Mouse (Mus musculus): ENCODE results near the gene Hip1r.

Gene Hip1r

DNA sequence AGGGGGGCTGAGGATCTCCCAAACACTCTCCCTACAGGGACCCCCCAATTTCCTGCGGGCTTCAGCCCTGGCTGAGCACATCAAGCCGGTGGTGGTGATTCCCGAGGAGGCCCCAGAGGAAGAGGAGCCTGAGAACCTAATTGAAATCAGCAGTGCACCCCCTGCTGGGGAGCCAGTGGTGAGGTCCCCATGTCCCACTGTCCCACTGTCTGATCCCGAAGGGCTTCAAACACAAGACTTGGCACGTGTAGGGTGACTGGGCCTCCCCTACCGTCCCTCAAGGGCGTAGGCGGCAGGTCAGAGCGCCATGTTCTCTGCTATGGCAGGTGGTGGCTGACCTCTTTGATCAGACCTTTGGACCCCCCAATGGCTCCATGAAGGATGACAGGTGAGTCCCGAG lies 22.8 kb downstream of the Hip1r start:
- in situ Hi-C loops (cut with MseI, MboI): no loop called here

DNA sequence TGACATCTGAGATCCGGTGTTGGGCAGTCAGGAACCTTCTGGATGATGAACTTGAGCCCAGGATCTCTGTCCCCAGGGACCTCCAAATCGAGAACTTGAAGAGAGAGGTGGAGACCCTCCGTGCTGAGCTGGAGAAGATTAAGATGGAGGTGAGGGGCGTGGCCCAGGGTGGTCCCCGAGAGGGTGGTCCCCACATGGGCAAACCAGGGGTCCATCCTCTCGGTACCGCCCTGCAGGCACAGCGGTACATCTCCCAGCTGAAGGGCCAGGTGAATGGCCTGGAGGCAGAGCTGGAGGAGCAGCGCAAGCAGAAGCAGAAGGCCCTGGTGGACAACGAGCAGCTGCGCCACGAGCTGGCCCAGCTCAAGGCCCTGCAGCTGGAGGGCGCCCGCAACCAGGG lies 23.3 kb downstream of the Hip1r start:
- in situ Hi-C loops (cut with MseI, MboI): no loop called here

DNA sequence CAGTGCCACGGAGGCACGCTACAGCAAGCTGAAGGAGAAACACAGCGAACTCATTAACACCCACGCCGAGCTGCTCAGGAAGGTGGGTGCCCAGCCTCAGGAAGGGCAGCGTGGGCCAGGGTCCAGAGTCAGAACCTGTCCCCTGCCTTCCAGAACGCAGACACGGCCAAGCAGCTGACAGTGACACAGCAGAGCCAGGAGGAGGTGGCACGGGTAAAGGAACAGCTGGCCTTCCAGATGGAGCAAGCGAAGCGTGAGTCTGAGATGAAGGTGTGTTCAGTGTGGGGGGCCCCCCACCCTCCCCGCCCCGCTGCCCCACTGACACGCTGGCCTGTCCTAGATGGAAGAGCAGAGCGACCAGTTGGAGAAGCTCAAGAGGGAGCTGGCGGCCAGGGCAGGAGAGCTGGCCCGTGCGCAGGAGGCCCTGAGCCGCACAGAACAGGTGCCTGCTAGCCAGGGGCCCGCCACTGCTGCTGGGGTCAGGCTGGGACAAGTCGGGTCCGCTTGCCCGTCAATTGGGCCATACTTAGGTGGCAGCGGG lies 23.9 kb downstream of the Hip1r start:
- in situ Hi-C loops (cut with MseI, MboI): no loop called here

DNA sequence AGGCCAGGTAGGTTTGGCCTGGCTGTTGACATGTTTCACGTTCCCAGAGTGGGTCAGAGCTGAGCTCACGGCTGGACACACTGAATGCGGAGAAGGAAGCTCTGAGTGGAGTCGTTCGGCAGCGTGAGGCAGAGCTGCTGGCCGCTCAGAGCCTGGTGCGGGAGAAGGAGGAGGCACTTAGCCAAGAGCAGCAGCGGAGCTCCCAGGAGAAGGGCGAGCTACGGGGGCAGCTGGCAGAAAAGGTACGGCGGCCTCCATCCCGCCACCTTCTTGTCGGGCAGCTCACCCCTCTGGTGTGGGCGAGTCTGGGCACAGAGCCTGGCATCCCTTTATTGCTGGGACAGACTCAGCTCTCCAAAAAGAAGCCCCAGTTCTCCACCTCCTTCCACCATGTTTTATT lies 24.4 kb downstream of the Hip1r start:
- in situ Hi-C loops (cut with MseI, MboI): no loop called here

DNA sequence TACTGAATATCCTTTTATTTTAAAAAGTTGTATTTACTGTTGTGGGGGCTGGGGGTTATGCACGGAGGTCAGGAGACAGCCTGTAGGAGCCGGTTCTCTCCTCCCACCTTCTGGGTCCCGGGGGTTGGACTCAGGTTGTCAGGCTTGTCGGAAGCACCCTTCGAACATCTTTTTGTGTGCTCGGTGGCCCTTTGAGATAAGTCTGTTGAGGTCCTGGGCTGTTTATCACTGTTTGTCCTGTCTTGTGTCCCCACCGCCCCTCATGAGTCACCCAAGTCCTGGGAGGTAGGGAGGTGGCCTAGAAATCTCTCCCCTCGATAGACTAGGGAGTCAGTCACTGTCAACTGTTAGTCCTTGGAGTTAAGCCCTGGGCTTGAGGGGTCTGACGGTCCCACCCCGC lies 24.9 kb downstream of the Hip1r start:
- in situ Hi-C loops (cut with MseI, MboI): no loop called here

DNA sequence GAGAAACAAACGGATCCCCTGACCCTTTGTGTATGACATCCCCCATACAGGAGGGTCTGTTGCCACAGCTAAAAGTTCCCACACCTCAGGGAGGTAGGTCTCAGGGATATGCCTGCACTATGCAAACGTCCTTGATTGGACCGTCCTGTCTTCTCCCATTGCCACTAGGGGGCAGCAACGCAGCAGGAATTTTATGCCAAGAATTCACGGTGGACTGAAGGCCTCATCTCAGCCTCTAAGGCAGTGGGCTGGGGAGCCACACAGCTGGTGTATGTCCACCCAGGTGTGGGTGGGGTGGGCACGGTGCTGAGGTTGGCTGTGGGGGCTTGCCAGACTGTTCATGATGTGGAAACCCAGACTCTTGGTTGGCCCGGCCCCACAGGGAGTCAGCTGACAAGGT lies 27.4 kb downstream of the Hip1r start:
- in situ Hi-C loops (cut with MseI, MboI): loop anchor here (5.0 kb wide), 2 partner anchors 81 to 91 kb away; no protein-coding TSS in a partner anchor

DNA sequence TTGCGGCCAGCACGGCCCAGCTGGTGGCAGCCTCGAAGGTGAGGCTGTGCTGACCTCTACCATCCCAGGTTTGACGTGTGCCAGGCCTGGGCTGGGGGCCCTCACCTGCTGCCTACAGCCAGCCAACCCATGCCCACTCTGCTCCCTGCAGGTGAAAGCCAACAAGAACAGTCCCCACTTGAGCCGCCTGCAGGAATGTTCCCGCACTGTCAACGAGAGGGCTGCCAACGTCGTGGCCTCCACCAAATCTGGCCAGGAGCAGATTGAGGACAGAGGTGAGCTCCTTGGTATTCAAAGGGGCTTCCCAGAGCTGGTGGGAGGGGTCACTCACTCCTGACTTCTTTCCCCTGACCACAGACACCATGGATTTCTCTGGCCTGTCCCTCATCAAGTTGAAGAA lies 27.8 kb downstream of the Hip1r start:
- in situ Hi-C loops (cut with MseI, MboI): loop anchor here (5.0 kb wide), 2 partner anchors 81 to 91 kb away; no protein-coding TSS in a partner anchor

DNA sequence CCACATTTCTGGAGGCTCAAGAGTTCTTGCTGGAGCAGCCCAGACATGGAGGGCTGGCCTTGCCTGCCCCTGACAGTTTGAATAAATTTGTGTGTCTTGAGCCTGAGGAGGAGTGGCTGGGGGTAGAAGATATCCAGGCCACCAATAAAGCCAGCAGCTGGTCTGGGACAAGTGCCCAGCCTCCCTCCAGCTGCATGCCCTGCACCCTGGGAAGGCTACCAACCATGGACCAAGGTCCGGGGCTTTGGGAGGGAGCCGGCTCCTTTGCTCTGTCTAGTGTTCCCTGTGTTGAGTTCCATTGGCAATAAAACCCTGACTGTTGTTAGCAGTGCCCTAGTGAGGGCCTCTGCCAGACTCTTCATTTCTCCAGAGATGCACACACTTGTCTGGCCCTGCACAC lies 29.4 kb downstream of the Hip1r start:
- in situ Hi-C loops (cut with MseI, MboI): loop anchor here (5.0 kb wide), 2 partner anchors 79 to 89 kb away; no protein-coding TSS in a partner anchor

DNA sequence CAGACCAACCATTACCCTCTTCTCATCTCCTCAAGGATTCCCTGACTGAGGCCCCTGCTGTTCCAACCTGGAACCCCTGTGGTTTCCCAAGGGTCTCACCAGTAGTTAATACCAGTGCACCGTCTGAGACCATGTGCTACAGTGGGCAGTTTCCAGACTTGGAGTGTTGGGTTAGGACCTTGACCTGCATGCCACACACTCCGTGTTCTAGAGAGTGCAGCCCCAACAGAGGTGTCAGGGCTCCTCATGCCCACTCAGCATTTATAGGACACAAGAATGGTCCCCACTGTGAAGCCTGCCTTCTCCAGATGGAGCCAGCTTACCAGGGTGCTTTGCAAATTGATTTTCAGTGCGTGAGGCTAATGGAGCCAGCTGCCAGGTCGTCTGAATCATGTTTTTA lies 29.9 kb downstream of the Hip1r start:
- in situ Hi-C loops (cut with MseI, MboI): loop anchor here (5.0 kb wide), 2 partner anchors 79 to 89 kb away; no protein-coding TSS in a partner anchor

DNA sequence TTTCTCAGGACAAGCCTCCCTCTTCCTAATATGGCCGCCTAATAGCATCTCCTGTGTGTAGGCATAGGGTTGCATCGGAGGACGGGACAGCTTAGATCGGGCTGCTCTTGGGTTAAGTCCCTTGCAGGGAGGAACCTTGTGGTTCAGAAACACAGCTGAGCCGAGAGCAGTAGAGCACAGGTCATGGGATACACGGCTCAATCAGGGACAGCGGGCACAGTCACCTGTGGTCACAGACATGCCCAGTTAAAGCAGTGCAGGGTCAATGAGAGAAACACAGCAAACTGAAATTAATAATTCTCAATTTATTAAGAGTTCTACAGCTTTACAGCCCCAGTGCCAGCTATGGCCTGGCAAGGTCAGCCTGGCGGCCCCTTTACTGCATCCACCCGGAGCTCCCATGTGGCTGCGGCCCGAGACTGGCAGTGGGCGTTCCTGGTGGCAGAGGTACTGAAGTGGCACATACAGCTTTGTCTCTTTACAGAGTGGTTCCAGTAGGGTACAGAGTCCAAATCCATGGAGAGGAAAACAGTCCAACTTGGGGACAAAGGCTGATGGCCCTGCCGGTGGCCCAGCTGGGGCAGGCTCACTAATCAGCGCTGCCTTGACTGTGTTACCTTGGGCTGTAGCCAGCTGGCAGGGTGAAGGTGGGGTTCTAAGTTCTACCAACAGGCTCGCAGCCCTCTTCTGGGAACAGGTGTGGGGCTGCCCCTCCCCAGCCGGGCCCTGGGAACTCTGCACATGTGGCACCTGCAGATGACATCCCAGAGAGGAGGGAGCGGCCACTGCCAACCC lies 31.1 kb downstream of the Hip1r start:
- in situ Hi-C loops (cut with MseI, MboI): loop anchor here (5.0 kb wide), 2 partner anchors 78 to 88 kb away; no protein-coding TSS in a partner anchor

DNA sequence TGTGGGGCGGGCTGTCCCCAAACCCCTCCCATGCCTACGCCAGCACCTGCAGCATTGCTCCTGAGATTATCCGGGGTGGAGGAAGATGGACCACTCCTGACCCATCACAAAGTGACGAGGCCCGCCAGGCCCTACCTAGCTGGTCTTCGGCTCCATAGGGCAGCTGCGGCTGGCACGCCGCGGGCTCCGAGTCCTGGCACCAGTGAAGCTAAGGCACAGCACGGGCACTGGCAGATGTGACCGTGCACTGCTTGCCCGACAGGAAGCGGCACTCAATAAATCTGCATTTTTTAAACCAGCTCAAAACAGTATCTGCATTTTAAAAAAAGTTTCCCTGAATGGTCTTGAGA lies 31.7 kb downstream of the Hip1r start:
- in situ Hi-C loops (cut with MseI, MboI): no loop called here

DNA sequence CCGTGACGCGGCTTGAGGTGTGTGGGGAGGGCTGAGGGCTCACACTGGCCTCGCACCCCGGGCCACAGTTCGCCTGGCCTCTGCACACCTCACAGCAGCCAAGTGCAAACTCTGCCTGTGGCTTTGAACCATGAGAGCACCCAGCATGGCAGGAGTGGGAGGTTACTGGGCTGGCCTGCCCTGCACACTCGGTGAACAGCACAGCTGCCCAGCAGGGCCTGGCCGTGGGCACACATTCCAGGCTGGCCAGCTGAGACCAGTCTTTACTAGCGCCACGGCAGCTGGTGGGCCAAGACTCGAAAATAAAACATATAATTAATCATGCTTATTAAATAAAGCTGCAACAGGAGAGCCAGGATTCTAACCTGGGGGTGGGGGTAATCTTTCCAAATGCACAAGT lies 32.2 kb downstream of the Hip1r start:
- in situ Hi-C loops (cut with MseI, MboI): no loop called here

DNA sequence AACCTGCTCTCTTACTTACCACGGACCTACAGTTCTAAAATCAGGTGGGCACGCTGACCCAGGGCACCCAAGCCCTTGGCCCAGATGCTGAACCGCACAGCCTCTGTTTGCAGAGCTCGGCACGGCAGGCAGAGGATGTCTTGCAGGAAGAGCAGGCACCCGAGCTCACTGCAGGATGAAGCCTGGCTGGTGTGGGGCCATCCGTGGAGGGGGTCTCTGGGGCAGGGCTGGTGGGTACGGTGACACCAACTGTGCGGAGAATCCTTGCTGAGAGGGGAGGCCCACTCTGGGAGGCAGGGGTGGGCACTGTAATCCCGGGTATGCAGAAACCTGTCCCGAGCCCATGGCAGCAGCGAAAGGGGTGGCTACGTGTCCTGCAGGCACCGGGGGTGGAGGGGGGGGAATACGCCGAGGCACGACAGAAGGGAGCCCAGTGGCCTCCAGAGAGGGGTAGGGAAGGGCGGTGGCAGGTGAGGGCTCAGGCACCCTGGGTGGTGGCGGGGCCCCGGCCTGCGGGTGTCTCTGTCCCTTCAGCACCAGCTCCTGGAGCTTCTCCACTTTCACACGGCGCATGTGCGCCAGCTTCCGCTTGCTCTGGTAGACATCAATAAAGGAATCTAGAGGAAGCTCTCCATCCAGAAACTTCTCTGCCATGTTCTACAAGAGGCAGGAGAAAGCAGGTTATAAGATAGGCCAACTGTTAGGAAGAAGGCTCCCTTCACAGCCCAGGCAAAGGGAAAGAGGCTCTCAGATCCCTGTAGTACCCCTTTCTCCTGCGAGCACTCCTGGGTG lies 32.9 kb downstream of the Hip1r start:
- in situ Hi-C loops (cut with MseI, MboI): no loop called here

DNA sequence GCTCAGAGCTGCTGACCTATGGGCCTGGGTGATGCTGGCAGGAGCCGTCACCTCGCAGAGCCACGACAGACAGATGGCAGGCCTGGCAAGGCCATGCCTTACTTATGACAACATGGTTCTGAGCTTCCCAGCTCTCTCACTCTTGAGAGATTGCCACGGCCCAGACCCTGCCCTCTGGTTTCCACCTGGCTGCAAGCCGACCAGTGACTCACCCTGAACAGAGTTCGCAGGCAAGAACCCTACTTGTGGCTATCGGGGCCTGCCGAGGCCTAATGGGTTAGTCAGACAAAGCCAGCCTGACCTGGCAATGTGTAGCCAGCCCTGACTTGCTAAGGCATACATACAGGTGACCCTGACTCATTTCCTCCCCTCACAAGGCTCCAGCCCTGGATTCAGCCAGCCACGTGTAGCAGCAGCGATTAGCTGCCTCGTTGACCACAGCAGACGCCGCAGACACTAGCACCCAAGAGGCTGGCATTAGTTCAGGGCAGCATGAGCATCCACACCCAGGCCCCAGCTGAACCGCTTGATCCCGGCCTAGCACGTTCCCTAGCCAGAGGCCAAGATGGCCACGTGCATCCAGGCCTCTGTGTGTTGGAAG lies 33.6 kb downstream of the Hip1r start:
- in situ Hi-C loops (cut with MseI, MboI): no loop called here

DNA sequence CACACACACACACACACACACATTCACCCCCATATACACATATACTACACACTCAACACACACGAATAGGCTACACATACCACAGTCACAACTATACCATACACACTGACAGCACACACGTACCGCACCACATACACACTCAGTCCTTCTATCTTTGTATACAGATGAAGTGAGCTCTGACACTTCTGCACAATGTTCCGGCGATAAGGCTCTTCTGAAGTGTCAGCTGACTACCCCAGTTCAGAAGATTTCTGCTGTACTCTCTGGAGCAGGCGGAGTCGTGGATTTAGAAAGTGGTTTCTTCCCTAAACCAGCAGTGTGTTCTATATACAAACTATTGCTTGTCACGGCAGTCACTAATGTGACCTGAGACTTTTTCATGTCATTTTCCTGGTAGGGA lies 36.6 kb downstream of the Hip1r start:
- in situ Hi-C loops (cut with MseI, MboI): no loop called here

DNA sequence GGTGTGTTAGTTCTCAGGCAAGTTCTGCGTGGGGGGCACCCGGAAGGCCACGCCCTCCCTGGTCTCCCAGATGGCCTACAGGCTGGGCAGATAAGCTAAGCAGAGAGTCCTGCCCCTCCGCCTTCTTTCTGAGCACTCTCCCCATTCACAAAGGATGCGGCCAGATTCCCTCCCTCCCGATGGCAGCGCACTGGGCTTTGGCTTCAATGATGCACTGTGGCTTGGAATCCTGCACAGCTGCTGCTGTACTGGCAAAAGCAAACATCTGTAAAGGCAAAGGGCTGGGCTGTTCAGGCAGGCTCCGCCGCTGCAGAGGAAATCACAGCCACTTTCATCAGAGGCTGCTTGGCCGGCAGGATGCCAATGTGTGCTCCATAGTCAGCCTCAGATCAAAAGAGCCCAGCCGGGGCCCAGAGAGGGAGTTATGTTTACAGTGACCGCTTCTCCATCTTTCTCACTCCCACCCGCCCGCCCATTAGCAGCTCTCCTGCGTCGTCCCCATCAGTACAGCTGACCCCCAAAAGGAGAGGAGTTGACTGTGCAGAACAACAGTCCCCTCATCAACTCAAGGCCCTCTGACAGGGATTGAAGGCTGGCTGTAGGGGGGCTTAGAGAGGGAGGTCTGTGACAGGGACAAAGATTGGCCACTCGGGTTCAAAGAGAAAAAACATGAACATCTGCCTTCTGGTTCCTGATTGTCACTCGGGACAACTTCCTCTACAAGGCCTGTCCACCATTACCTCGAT lies 37.7 kb downstream of the Hip1r start:
- in situ Hi-C loops (cut with MseI, MboI): no loop called here

DNA sequence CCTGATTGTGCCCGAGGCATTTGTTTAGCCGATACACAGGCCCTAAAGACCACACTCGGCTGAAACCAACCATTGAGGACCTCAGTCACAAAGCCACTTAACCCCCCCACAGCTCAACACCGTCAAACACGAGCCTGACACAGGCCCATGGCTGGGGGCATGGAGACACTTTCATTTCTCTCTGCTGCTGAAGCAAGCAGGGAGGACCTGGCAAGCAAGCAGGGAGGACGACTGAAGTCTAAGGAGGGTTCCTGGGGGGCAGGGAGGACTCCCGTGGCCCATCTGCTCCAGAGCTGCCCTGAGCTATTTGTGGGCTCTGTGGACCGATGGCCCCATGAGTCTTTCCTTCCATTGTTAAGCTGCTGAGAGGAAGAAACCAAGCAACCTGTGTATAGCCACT lies 38.5 kb downstream of the Hip1r start:
- in situ Hi-C loops (cut with MseI, MboI): no loop called here

DNA sequence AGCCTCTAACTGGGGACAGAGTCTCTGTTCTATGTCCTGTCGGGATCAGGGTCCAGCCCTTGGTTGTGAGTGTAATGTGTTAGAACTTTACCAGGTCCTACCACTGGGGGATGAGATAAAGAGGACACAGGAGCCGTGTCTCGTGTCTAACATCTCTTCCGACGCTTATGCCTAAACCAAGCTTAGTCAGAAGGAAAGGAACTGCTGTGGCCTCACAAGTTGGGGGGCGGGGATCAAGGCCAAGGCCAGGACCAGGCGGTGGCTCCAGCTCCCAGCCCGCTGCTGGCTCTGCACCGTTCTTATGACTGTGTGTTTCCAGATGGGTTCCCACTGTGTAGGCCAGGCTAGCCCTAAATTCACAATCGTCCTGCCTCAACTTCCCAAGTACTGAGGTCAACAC lies 39.5 kb downstream of the Hip1r start:
- in situ Hi-C loops (cut with MseI, MboI): no loop called here

DNA sequence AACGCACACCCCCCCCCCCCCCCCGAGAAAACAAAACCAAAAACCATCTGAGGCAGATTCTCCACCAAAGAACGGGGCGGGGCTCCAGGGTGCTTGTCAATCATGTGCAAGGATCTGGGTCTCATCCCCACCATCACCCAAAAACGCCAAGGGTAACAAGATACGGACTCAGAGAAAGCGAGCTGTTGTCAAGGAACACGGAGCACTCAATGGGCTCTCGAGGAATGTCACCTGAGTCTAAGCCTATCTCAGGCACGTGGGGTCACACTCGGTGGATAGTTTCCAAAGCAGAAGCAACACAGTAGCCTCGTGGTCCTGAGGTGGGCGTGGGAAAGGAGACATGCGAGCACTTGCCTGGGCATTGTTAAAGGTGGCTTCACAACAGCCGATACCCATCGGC lies 40.3 kb downstream of the Hip1r start:
- in situ Hi-C loops (cut with MseI, MboI): no loop called here

DNA sequence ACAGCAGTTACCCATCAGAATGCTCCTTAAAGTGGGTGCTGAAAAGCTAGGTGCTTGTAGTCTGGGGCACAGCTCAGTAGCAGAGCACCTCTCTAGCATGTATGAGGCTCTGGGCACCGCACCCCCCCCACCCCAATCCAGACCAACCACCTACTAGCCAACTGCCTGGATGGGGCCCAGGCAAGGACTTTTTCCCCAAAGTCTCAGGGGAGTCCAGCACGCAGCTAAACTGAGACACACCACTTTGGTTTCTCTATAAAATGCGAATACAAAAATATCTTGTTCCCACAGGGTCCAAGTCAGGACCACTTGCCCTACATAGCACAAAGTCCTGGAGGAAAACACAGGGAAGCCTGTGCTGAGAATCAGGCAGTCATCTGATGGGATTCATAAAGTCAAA lies 40.8 kb downstream of the Hip1r start:
- in situ Hi-C loops (cut with MseI, MboI): no loop called here

DNA sequence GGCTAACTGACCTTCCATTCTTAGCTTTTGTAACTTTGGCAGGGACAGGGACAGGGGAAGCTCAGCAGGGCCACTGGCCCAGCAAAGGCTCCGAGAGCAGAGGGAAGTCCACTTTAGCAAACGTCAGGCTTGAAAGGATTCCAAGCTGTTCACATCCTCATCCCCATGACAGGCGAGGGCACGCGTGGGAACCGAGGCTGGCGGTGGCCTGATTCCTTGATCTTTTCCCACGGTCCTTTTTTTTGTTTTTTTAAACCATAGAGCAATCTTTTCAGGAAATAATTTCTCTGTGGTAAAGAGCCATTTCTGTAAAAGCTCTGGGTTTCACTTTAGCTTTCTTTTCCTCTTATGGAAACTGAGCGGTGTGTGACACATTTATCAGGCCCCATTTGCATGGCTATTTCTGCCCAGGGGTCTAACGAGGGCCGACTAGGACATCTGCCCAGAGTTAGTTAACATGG lies 41.4 kb downstream of the Hip1r start:
- in situ Hi-C loops (cut with MseI, MboI): no loop called here
